Mouse (Mus musculus) cortical plate, adult 2 months (tissue): ENCODE data around the gene Gck.

Experiments
- CTCF ChIP-seq: fragments of 200-500 bp; IDR thresholded peaks from 2 replicates; pipeline ENCODE4 v1.5.1; 2011; ENCODE audit warnings: mild to moderate bottlenecking, control low read depth, low read length; ENCODE audit not compliant: insufficient read depth; ENCODE audit errors: extremely low read depth
- POLR2A ChIP-seq: fragments of 200-500 bp; IDR thresholded peaks from 2 replicates; pipeline ENCODE4 v1.6.1; 2011; ENCODE audit warnings: mild to moderate bottlenecking, low read length, control low read depth; ENCODE audit not compliant: insufficient read depth; ENCODE audit errors: extremely low read depth

GRCm38 (mm10) chr11:5973151-5973550 lies 23.3 kb upstream of the Gck start:
- TF ChIP-seq CTCF = no peak
- TF ChIP-seq POLR2A = no peak
